Mouse (Mus musculus): Measurements from ENCODE around the gene Ampd2. TPM values are rescaled to one million over a fixed set of nuclear protein-coding genes. Genes with fewer than 3 reads are reported as not detected.

Gene Ampd2
- polyA plus RNA-seq, 1 experiment = 48.2 TPM

- TF ChIP-seq POLR2A (IDR thresholded peaks at IDR 0.05; ENCODE audit: insufficient read depth, low read length) (no peak), CTCF (IDR thresholded peaks at IDR 0.05; ENCODE audit: low read depth, low read length) (no peak), EP300 (IDR thresholded peaks at IDR 0.05; ENCODE audit: insufficient read depth, low read depth, low read length) (no peak)
- H3K9me3 ChIP-seq (replicated peaks; ENCODE audit: control insufficient read depth, insufficient read depth, low read length, poor library complexity, severe bottlenecking) = no peaks in the 10 kb centered on the region
- H3K27ac ChIP-seq (ENCODE audit: insufficient read depth, low read length) = no peak overlapping the region
These were observed 42.9 kb upstream of the Ampd2 start for GRCm38 (mm10) chr3:108129367-108129766.

GRCm38 (mm10) chr3:108128520-108128919 lies 42.1 kb upstream of the Ampd2 start:
- TF ChIP-seq EP300 (IDR thresholded peaks at IDR 0.05; ENCODE audit: insufficient read depth, low read depth, low read length) = no peak
- TF ChIP-seq CTCF (IDR thresholded peaks at IDR 0.05; ENCODE audit: low read depth, low read length) = no peak
- TF ChIP-seq POLR2A (IDR thresholded peaks at IDR 0.05; ENCODE audit: insufficient read depth, low read length) = no peak
- Histone ChIP-seq H3K9me3 (replicated peaks; ENCODE audit: control insufficient read depth, insufficient read depth, low read length, poor library complexity, severe bottlenecking) (no peaks in the 10 kb centered on the region), H3K4me1 (ENCODE audit: control insufficient read depth, insufficient read depth, low read length) (no peaks in the 10 kb centered on the region), H3K27ac (ENCODE audit: insufficient read depth, low read length) (no peak overlapping the region), H3K27me3 (ENCODE audit: control insufficient read depth, insufficient read depth, low read length, poor library complexity, severe bottlenecking) (no peaks in the 10 kb centered on the region), H3K36me3 (ENCODE audit: control insufficient read depth, insufficient read depth, low read length, poor library complexity, severe bottlenecking) (peaks cover under 1% of the 10 kb centered on the region), H3K4me3 (ENCODE audit: low read depth, low read length) (no peak overlapping the region), H3K9ac (ENCODE audit: low read depth, poor library complexity, severe bottlenecking) (no peak overlapping the region)

More at GRCm38 (mm10) chr3:108129367-108129766, 42.9 kb upstream of the Ampd2 start:
- no peaks in the 10 kb centered on the region for H3K36me3 ChIP-seq (ENCODE audit: control insufficient read depth, insufficient read depth, low read length, poor library complexity, severe bottlenecking)
- no peaks in the 10 kb centered on the region for H3K27me3 ChIP-seq (ENCODE audit: control insufficient read depth, insufficient read depth, low read length, poor library complexity, severe bottlenecking)
- no peak overlapping the region for H3K4me3 ChIP-seq (ENCODE audit: low read depth, low read length)
- H3K4me1 ChIP-seq (ENCODE audit: control insufficient read depth, insufficient read depth, low read length) = no peaks in the 10 kb centered on the region
- H3K9ac ChIP-seq (ENCODE audit: low read depth, poor library complexity, severe bottlenecking) = no peak overlapping the region

- H3K4me1 ChIP-seq (ENCODE audit: control insufficient read depth, insufficient read depth, low read length) = no peaks in the 10 kb centered on the region
- no peaks in the 10 kb centered on the region for H3K9me3 ChIP-seq (replicated peaks; ENCODE audit: control insufficient read depth, insufficient read depth, low read length, poor library complexity, severe bottlenecking)
- H3K36me3 ChIP-seq (ENCODE audit: control insufficient read depth, insufficient read depth, low read length, poor library complexity, severe bottlenecking) = peaks cover 13% of the 10 kb centered on the region
- no peak overlapping the region for H3K27ac ChIP-seq (ENCODE audit: insufficient read depth, low read length)
- H3K27me3 ChIP-seq (ENCODE audit: control insufficient read depth, insufficient read depth, low read length, poor library complexity, severe bottlenecking) = no peaks in the 10 kb centered on the region
- no peak overlapping the region for H3K4me3 ChIP-seq (ENCODE audit: low read depth, low read length)
- TF ChIP-seq POLR2A (IDR thresholded peaks at IDR 0.05; ENCODE audit: insufficient read depth, low read length) (no peak), CTCF (IDR thresholded peaks at IDR 0.05; ENCODE audit: low read depth, low read length) (no peak), EP300 (IDR thresholded peaks at IDR 0.05; ENCODE audit: insufficient read depth, low read depth, low read length) (no peak)
- H3K9ac ChIP-seq (ENCODE audit: low read depth, poor library complexity, severe bottlenecking) = no peak overlapping the region
These were observed 39.9 kb upstream of the Ampd2 start for GRCm38 (mm10) chr3:108126327-108126726.

- TF ChIP-seq POLR2A (IDR thresholded peaks at IDR 0.05; ENCODE audit: insufficient read depth, low read length) (no peak), EP300 (IDR thresholded peaks at IDR 0.05; ENCODE audit: insufficient read depth, low read depth, low read length) (no peak)
- no peak overlapping the region for H3K9ac ChIP-seq (ENCODE audit: low read depth, poor library complexity, severe bottlenecking)
- peaks cover 19% of the 10 kb centered on the region for H3K36me3 ChIP-seq (ENCODE audit: control insufficient read depth, insufficient read depth, low read length, poor library complexity, severe bottlenecking)
- no peaks in the 10 kb centered on the region for H3K4me1 ChIP-seq (ENCODE audit: control insufficient read depth, insufficient read depth, low read length)
- no peaks in the 10 kb centered on the region for H3K9me3 ChIP-seq (replicated peaks; ENCODE audit: control insufficient read depth, insufficient read depth, low read length, poor library complexity, severe bottlenecking)
- no peak overlapping the region for H3K27ac ChIP-seq (ENCODE audit: insufficient read depth, low read length)
- no peak overlapping the region for H3K4me3 ChIP-seq (ENCODE audit: low read depth, low read length)
- H3K27me3 ChIP-seq (ENCODE audit: control insufficient read depth, insufficient read depth, low read length, poor library complexity, severe bottlenecking) = no peaks in the 10 kb centered on the region
These were observed 37.7 kb upstream of the Ampd2 start for GRCm38 (mm10) chr3:108124131-108124530.

- no peaks in the 10 kb centered on the region for H3K9me3 ChIP-seq (replicated peaks; ENCODE audit: control insufficient read depth, insufficient read depth, low read length, poor library complexity, severe bottlenecking)
- TF ChIP-seq CTCF (IDR thresholded peaks at IDR 0.05; ENCODE audit: low read depth, low read length) (no peak), EP300 (IDR thresholded peaks at IDR 0.05; ENCODE audit: insufficient read depth, low read depth, low read length) (no peak), POLR2A (IDR thresholded peaks at IDR 0.05; ENCODE audit: insufficient read depth, low read length) (no peak)
- H3K27ac ChIP-seq (ENCODE audit: insufficient read depth, low read length) = no peak overlapping the region
- no peaks in the 10 kb centered on the region for H3K27me3 ChIP-seq (ENCODE audit: control insufficient read depth, insufficient read depth, low read length, poor library complexity, severe bottlenecking)
- H3K9ac ChIP-seq (ENCODE audit: low read depth, poor library complexity, severe bottlenecking) = no peak overlapping the region
- H3K36me3 ChIP-seq (ENCODE audit: control insufficient read depth, insufficient read depth, low read length, poor library complexity, severe bottlenecking) = peaks cover 21% of the 10 kb centered on the region
- no peak overlapping the region for H3K4me3 ChIP-seq (ENCODE audit: low read depth, low read length)
- no peaks in the 10 kb centered on the region for H3K4me1 ChIP-seq (ENCODE audit: control insufficient read depth, insufficient read depth, low read length)
These were observed 36.8 kb upstream of the Ampd2 start for GRCm38 (mm10) chr3:108123242-108123641.

- no peak overlapping the region for H3K27ac ChIP-seq (ENCODE audit: insufficient read depth, low read length)
- H3K27me3 ChIP-seq (ENCODE audit: control insufficient read depth, insufficient read depth, low read length, poor library complexity, severe bottlenecking) = no peaks in the 10 kb centered on the region
- no peaks in the 10 kb centered on the region for H3K4me1 ChIP-seq (ENCODE audit: control insufficient read depth, insufficient read depth, low read length)
- no peak overlapping the region for H3K4me3 ChIP-seq (ENCODE audit: low read depth, low read length)
- H3K36me3 ChIP-seq (ENCODE audit: control insufficient read depth, insufficient read depth, low read length, poor library complexity, severe bottlenecking) = peaks cover 31% of the 10 kb centered on the region
- no peaks in the 10 kb centered on the region for H3K9me3 ChIP-seq (replicated peaks; ENCODE audit: control insufficient read depth, insufficient read depth, low read length, poor library complexity, severe bottlenecking)
- no peak overlapping the region for H3K9ac ChIP-seq (ENCODE audit: low read depth, poor library complexity, severe bottlenecking)
- no peak for TF ChIP-seq POLR2A (IDR thresholded peaks at IDR 0.05; ENCODE audit: insufficient read depth, low read length)
- no peak for TF ChIP-seq CTCF (IDR thresholded peaks at IDR 0.05; ENCODE audit: low read depth, low read length)
- no peak for TF ChIP-seq EP300 (IDR thresholded peaks at IDR 0.05; ENCODE audit: insufficient read depth, low read depth, low read length)
These were observed 34.6 kb upstream of the Ampd2 start for GRCm38 (mm10) chr3:108121101-108121500.
